Mouse (Mus musculus) testis, postnatal 14 days (tissue): ENCODE results near the gene 9130230L23Rik.

ENCODE experiments used
- DNase-seq: peaks from one replicate; pipeline ENCODE4 v3.0.0; 2021; ENCODE audit warnings: low spot score

The 9130230L23Rik gene

DNA sequence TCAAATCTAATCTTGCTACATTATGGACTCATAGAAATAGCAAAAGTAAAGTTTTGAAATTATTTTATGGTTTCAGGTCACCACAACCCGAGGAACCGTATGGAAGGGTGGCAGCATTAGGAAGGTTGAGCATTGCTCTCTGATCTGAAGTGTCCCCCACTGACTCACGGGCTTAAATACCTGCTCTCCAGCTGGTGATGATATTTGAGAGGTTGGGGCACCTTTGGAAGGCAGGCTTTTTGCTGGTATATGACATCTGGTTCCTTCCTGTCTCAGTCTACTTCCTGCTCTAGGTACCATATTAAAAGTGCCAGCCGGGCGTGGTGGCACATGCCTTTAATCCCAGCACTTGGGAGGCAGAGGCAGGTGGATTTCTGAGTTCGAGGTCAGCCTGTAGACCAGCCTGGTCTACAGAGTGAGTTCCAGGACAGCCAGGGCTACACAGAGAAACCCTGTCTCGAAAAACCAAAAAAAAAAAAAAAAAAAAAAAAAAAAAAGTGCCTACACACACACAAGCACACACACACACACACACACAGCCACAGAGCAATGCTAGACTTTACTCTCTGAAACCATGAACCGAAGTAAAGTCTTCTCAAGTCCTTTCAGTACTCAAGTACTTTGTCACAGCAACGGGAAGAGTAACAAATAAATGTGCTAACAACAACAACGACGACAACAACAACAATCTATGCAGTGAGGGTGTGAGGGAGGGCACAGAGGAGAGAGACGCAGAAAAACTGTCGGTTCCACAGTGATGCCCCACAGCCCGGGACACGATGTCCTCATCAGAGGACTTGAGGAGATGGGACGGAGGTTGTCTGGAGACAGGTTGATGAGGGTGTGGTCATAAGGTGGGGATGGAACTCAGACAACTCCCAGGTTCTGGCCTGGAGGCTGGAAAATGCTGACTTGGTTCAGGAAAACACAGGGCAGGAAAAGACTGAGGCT is 49.7 kb downstream of the 9130230L23Rik start:
- DNase-seq, result no peak

DNA sequence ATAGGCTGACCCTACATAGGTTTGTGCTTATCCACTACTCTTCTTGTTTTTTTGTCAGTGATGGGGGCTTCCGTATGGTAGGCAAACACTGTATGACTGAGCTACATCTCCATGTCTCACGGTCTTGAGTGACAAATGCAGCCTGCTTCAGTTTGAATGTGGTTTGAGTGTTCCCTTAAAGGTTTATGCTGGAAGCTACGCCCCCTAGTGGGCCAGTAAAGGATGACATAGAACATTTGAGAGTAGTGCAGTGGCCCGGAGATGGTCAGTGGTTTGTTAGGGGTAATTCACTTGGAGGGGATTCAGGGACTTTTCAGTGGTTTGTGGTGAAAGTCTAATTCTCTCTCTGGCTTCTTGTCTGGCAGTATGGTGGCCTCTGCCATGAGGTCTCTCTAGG is 52.6 kb downstream of the 9130230L23Rik start:
- DNase-seq, result peak; percentile 55

DNA sequence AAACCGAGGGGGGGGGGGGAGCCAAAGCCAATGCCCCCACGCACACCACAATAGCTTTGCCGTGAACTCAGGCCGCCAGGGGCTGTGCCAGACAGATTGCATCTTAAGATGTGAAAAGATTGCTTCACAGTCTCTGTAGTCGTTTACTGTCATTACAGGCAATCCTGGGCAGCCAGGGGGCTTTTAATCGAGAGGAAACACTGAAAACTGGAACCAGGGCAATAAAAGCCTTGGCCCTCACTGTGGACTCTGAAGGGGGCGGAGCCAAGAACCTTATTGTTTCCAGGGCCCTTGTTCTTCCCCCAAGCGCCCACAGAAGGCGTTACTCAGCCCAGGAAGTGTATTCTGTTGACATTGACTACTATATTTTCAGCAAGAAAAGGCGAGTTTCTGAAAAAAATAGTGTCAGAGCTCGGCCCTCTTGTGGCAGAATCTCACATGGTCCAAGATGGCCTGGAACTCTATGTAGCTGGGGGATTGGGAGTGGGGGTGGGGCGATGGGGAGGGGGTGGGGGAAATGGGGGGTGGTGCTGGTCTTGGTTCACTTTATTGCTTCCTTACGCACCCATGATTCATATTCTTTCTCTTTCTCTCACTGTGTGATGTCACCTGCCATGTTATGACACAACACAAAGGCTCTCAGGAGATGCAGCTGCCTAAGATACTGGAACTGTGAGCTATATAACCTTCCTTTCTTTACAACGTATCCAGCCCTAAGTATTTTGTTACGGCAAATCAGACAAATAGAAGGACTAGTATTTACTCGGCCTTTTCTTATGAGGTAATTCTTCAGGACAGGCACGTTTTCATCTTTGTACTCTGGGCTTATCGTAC is 53.2 kb downstream of the 9130230L23Rik start:
- DNase-seq, result no peak

DNA sequence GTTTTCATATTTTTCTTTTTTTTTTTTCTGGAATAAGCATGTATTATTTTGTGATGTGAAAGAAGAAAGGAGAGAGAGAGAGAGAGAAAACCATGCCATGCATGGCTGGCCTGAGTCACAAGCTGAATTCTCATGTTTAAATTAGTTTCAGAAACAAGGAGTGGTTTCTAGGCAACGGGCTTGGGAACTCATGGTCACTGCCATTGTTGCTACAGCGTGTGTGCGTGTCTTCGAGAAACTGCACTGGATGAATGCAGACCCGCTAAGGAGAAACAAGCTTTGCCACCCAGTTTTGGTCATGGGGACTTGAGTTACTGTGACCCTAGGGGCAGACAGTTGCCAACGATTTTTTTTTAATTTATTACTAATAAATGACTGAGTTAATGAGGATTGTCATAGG is 53.8 kb downstream of the 9130230L23Rik start:
- no peak for DNase-seq

DNA sequence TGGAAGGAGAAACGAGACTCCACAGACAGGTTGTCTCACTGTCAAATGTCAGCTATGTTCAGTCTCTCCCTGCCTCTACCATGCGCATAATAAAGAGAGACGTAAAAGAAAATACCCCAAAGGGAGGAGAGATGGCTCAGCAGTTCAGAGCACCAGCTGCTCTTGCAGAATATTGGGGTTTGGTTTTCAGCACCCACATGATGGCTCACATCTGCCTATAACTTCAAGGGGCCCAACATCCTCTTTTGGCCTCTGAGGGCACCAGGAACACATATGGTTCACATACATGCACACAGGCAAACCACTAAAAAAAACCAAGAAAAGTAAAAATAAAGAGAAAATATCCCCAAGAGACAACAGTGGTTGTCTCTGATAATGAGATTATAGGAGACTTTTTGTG is 54.3 kb downstream of the 9130230L23Rik start:
- no peak for DNase-seq

DNA sequence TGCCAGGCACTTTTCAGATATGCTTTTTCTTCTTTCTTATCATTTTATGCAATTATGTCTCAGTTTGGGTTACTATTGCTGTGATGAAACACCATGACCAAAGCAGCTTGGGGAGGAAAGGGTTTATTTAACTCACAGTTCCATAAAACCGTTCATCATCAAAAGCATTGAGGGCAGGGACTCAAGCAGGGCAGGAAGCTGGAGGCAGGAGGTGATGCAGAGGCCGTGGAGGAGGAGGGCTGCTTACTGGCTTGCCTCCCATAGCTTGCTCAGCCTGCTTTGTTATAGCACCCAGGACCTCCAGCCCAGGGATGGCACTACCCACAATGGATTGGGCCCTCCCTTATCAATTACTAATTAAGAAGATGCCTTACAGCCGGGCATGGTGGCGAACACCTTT is 62.9 kb downstream of the 9130230L23Rik start:
- no peak for DNase-seq

DNA sequence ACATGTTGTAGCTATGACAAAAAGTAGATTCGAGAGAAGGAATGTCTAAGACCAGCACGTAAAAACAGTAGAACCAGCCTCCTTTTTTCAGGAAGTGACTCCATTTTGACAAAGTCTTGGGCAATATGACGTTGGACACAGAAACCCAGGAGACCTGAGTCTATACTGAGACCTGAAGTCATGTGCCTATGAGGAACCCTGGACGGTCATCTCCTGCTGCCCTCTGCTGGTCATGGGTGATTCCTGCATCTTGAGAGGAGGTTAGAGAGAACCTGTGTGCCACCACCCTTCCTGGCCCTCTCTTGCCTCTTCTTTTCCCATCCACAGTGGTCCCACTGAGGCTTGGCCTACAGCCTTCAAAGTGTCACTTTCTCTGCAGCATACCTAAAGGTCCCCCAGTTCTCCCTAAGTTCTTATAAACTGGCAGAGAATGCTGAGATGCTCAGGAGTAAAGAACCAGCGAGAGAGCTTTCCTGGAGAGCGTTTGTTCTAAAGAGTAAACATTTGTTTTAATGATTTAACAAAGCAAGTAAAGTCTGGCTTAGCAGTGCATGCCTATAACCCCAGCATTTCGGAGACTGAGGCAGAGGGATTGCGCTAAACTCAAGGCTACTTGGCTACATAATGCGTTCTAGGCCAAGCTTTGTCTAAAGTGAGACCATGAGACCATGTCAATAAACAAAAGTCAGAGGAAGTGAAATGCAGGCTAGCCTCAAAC is 65.9 kb downstream of the 9130230L23Rik start:
- DNase-seq, result peak; percentile 68

DNA sequence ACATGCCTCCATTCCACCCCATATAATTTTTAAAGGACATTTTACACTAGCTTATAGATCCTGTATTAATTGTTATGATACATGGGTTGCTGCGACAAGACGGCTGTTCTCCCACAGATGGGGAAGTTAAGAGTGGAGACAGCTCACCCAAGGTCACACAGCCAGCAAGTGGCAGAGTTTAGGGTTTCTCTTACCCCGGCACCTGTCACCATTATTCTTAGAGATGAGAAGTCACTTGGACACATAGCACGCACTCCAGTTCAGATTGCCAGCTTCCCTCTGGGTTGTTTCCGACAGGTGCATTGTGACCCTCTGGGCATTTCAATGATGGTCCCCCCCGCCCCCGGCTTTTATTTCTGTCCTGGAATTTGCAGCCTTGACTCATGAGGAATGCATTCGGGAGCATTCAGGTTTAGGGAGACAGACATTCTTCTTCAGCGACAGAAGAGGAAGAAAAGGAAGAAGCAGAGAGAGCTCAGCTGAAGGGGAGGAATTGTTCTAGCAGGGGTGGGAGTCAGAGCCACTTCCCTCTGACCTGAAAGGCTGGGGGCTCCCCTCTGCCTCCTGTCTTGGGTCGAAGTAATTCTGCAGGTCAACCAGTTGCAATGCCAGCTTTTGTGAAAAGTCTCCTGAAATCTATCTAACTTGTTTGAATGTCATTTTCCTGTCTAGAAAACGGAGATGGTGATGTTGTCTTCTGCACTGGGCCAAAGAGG is 66.9 kb downstream of the 9130230L23Rik start:
- no peak for DNase-seq

DNA sequence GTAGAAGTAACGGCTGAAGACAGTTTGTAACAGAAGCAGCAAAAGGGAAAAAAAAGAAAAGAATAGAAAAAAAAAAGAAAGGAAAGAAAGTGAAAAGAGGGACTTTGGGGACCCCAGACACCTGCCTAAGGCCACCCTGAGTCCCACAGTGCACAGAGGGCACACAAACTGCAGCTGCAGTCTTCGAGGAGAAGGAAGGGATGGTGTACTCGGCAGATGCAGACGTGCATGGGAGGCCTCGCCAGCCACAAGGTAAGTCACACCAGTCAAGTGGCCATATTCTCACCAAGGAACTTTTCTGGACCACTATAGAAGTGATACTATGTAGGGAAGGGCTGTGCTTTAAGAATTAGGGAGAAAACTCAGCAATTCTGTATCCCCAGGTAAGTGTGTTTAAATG is 69.3 kb downstream of the 9130230L23Rik start, which contains the start of gene Chrna9:
Gene Chrna9, plus strand, starts transcription at position 139 of the 400 bp plus-strand sequence.
- DNase-seq, result no peak

DNA sequence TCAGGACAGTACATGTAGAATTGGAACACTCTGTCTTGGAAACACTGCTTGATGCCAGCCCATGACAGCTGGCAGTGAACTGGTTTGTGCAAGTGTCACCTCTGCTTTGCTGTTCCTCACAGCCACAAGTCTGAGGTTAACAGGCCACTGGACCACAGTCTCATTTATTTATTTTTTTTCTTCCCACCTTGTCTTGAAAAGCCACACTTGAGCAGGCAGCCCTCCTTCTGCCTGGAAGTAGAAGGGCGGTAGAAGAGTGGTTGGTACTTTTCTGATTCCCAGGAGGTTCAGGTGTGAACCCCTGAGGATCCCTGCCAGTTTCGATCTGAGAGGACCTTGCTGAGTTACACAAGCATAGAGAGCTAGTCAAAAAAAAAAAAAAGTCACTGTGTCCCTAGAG is 70.3 kb downstream of the 9130230L23Rik start:
- DNase-seq, result no peak

DNA sequence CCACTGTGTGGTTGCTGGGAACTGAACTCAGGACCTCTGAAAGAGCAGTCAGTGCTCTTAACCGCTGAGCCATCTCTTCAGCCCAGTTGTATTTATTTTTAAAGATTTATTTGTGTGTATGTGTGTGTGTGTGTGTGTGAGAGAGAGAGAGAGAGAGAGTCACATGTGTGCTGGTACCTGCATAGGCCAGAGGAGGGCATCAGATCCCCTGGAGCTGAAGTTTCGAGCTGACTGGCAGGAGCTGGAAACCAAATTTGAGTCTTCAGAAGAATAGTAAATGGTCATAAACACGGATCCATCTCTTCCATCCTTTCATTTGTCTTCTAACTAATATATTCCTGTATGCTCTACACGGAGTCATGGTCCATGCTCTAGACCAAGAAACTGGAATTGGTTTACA is 70.8 kb downstream of the 9130230L23Rik start:
- no peak for DNase-seq

DNA sequence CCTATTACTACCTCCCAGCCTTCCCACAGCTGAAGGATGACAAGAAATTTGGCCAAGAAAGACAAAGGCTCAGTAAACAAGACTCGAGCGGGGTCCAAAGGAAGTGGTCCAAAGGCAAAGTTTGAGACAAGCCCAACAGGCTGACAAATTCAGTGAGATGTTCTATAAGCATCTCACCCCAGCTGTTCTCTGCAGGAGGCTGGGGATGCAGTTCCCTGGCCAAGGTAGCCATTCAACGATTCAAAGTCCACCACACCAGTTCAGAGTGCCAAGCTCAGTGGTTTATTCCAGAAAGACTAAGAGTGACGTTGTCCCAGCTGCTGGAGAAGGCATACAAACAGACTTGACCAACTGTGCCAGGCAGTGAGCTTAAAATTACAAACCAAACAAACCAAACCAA is 73.9 kb downstream of the 9130230L23Rik start:
- no peak for DNase-seq
